Mouse (Mus musculus) T-helper 2 cell (primary cell): Measurements from ENCODE around the gene Crebzf.

Source experiments
- in situ Hi-C: fragments of 300-600 bp; cut with MboI, MseI; formaldehyde crosslinking; loops from one replicate; pipeline ENCODE4 v1.15.1; 2025; ENCODE audit warnings: high pct_unique_total_duplicates

Gene Crebzf

GRCm38 (mm10) chr7:90476313-90477245, 34.0 kb downstream of the Crebzf start, which contains the start of gene Dlg2:
Gene Dlg2, plus strand, starts transcription at chr7:90476672.
- in situ Hi-C loops = loop anchor here (5.0 kb wide), 1 partner anchor 39 kb away; no protein-coding TSS in a partner anchor

DNA sequence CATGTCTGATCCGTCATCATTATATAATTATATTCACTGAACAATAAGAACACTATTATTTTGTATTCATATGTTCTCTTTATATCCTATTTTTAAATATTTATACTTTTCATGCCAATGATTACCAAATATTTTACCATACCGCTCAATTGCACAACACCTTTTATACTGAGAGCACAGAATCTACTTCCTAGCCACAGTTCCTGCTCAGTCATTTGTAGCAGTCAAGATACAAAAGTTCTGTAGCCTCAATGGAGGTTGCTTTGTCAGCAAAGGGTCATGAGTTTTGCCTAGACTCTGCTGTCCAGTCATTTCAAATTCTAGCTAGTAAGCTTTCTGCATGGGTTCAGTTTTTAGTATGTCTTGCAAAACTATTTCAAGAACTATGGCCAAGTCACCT, 40.1 kb downstream of the Crebzf start:
- in situ Hi-C loops = no loop called here
